Mouse (Mus musculus): ENCODE results near the gene Lemd2. TPM values are rescaled to one million over a fixed set of nuclear protein-coding genes. Genes with fewer than 3 reads are reported as not detected.

Gene Lemd2
- 106 and 111 TPM in 2 replicates for polyA plus RNA-seq (2012; rRNA removed)

GRCm38 (mm10) chr17:27204075-27204909, at the start of gene Lemd2:
Lemd2 (minus strand) TSS chr17:27204469.

GRCm38 (mm10) chr17:27167545-27167944, 36.7 kb downstream of the Lemd2 start, which contains the start of gene Ip6k3:
Ip6k3 (minus strand) TSS chr17:27167795.

Other genes starting within 250 kb of the Lemd2 start
- gene Zbtb9, start 231.3 kb downstream of the Lemd2 start, polyA plus RNA-seq (2012; rRNA removed), result 22.9 and 25.2 TPM in 2 replicates
- 26.3 and 33.4 TPM in 2 replicates for gene Bak1, start 175.5 kb downstream of the Lemd2 start, polyA plus RNA-seq (2012; rRNA removed)
- 2.1 and 4.4 TPM in 2 replicates for gene Itpr3, start 147.2 kb downstream of the Lemd2 start, polyA plus RNA-seq (2012; rRNA removed)
- gene Uqcc2, start 70.6 kb downstream of the Lemd2 start, polyA plus RNA-seq (2012; rRNA removed), result 228 and 249 TPM in 2 replicates
- 0.18 and 0.21 TPM in 2 replicates for gene Ip6k3, start 36.7 kb downstream of the Lemd2 start, polyA plus RNA-seq (2012; rRNA removed)